9 mouse cellular contexts compared by ENCODE assay signal in the genomic region with DNA sequence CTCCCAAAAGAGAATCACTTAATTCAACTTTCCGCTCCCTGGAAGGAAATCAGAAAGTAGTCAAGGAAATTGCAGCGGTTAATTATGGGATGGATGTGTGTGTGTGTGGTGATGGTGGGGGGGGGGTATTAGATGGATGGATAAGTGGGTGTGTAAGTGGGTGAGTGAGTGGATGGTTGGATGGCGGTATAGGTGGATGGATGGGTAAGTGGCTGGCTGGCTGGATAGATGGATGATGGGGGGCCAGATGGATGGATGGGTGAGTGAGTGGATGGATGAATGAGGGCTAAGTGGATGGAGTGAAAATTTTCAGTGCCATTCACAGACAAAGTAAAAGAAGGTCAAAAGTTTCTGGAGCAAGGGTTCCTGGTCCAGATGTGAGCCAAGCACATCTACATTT. TPM values are rescaled to one million over a fixed set of nuclear protein-coding genes. Genes with fewer than 3 reads are reported as not detected.
DNase-seq lines count a peak whose midpoint lies in the region; ATAC-seq and TF ChIP-seq lines count a peak whose summit lies in the region.
"Had no signal": no experiment of that assay in that cellular context is flagged by ENCODE, and none has a peak within 500 bp of the region (broad histone marks: within the 10 kb centered on the region; RNA-seq: fewer than 3 reads in every experiment).

No protein-coding gene starts in this region.

- H3K27ac ChIP-seq in heart, embryonic 12.5 days (ENCODE audit: poor library complexity, severe bottlenecking), result no peak overlapping the region
- H3K27ac ChIP-seq in hindbrain, embryonic 10.5 days, result peak overlapping the region; percentile 90
- peak overlapping the region; percentile 96 for H3K27ac ChIP-seq in macrophage

- DNase-seq in heart, postnatal 10 days, result no peak
- DNase-seq in G1E (ENCODE audit: low spot score), result no peak
- no peak for DNase-seq in hindbrain, embryonic 10.5 days (ENCODE audit: low spot score)
- no peak for DNase-seq in urinary bladder, postnatal 36 days (ENCODE audit: low spot score in 2 of 2)
- no peak for DNase-seq in left cerebral cortex, postnatal 10 days (ENCODE audit: extremely low spot score in 1 of 2, low spot score in 2 of 2)
- DNase-seq in cerebellum, adult 9-11 months, result no peak

- TF ChIP-seq CTCF in G1E (IDR thresholded peaks at IDR 0.05; ENCODE audit: low read depth, low read length), result no peak

- intact Hi-C loops in heart, postnatal 10 days (cut with DNase I), result no loop called here
- intact Hi-C loops in left cerebral cortex, postnatal 10 days (cut with DNase I), result no loop called here

- H3K4me2 ChIP-seq in heart, embryonic 12.5 days, result peak overlapping the region; percentile 88

- WGBS in heart, embryonic 12.5 days, result 33% methylated on average over 3 of the region's 3 CpGs
- WGBS in hindbrain, embryonic 10.5 days, result 49% methylated on average over 3 of the region's 3 CpGs
- WGBS in macrophage (ENCODE audit: missing documents), result 33% methylated on average over 3 of the region's 3 CpGs

- peak overlapping the region; percentile 90 for H3K9ac ChIP-seq in heart, embryonic 12.5 days

- H3K27me3 ChIP-seq in heart, embryonic 12.5 days (replicated peaks), result no peaks in the 10 kb centered on the region
- peaks cover 56% of the 10 kb centered on the region for H3K27me3 ChIP-seq in G1E (ENCODE audit: insufficient read depth, low read length)
- H3K27me3 ChIP-seq in hindbrain, embryonic 10.5 days (ENCODE audit: insufficient read depth, poor library complexity, severe bottlenecking), result peaks cover 8% of the 10 kb centered on the region; the same call in 1 of the 2 replicates

- ATAC-seq in heart, embryonic 12.5 days (ENCODE audit: insufficient number of reproducible peaks, low FRiP score), result no peak
- ATAC-seq in G1E (ENCODE audit: extremely low read depth, insufficient number of reproducible peaks, low FRiP score, poor library complexity, severe bottlenecking), result no peak

- peaks cover 53% of the 10 kb centered on the region for H3K79me2 ChIP-seq in macrophage (ENCODE audit: inconsistent target)

- H3K4me1 ChIP-seq in heart, embryonic 12.5 days (replicated peaks), result peaks cover 51% of the 10 kb centered on the region
- H3K4me1 ChIP-seq in G1E (ENCODE audit: insufficient read depth, low read depth, low read length), result peaks cover 41% of the 10 kb centered on the region
- H3K4me1 ChIP-seq in hindbrain, embryonic 10.5 days (replicated peaks), result peaks cover 60% of the 10 kb centered on the region

- peak overlapping the region; percentile 83 for H3K4me3 ChIP-seq in heart, embryonic 12.5 days
- H3K4me3 ChIP-seq in G1E (ENCODE audit: low read depth, low read length) (peak overlapping the region; percentile 72; the same call in 1 of the 2 replicates), macrophage (ENCODE audit: inconsistent target) (peak overlapping the region; percentile 86)
- H3K4me3 ChIP-seq in hindbrain, embryonic 10.5 days, result peak overlapping the region; percentile 82

- H3K9me3 ChIP-seq in heart, embryonic 12.5 days (replicated peaks), result no peaks in the 10 kb centered on the region
- no peaks in the 10 kb centered on the region for H3K9me3 ChIP-seq in G1E (replicated peaks)
- no peaks in the 10 kb centered on the region for H3K9me3 ChIP-seq in hindbrain, embryonic 10.5 days

- peaks cover 3% of the 10 kb centered on the region; the same call in 1 of the 2 replicates for H3K36me3 ChIP-seq in heart, embryonic 12.5 days
- H3K36me3 ChIP-seq in G1E (replicated peaks) (peaks cover 7% of the 10 kb centered on the region), macrophage (ENCODE audit: inconsistent target) (peaks cover 9% of the 10 kb centered on the region; the same call in 1 of the 2 replicates)
- no peaks in the 10 kb centered on the region for H3K36me3 ChIP-seq in hindbrain, embryonic 10.5 days

RNA-seq across cellular contexts. Expression of a gene that starts 0.5 kb away (rescaled TPM):
- polyA plus RNA-seq in heart, embryonic 12.5 days (2016; fragmentation: Nextera tagmentation; extraction: Ambion mirVana), result 46.9 and 49.6 TPM in 2 replicates
- total RNA-seq in heart, postnatal 10 days (2021), result 100 to 1,000 TPM in 1 of 2 experiments, 10 to 100 TPM in 1; 97.7 to 104 TPM
- total RNA-seq in G1E (2014; fragmentation: Nextera tagmentation) (0.44 and 2.3 TPM in 2 replicates), G1E (2017) (2.9 and 4.6 TPM in 2 replicates)
- polyA plus RNA-seq in G1E (2012) (0.75 and 0.90 TPM in 2 replicates), macrophage (2018) (144 to 203 TPM (median 190 TPM) in 3 replicates)
- 30.5 and 31.2 TPM in 2 replicates for polyA plus RNA-seq in hindbrain, embryonic 10.5 days (2016; fragmentation: Nextera tagmentation; extraction: Ambion mirVana)
- total RNA-seq in macrophage (2018; cell fraction: chromatin; rRNA removed), result 100 to 1,000 TPM in 14 of 26 experiments, 10 to 100 TPM in 12; 40.1 to 217 (median 115) TPM
- 100 to 1,000 TPM; 112 to 222 (median 172) TPM for total RNA-seq in macrophage (2018; cell fraction: cytosol; rRNA removed)
- total RNA-seq in macrophage (2018; cell fraction: nucleus; rRNA removed), result 100 to 1,000 TPM; 137 to 399 (median 260) TPM
- 10 to 100 TPM; 17.2 to 17.7 TPM for total RNA-seq in left cerebral cortex, postnatal 10 days (2021)

RNA-seq across cellular contexts. Expression of a gene that starts 3.7 kb away (rescaled TPM):
- polyA plus RNA-seq in heart, embryonic 12.5 days (2016; fragmentation: Nextera tagmentation; extraction: Ambion mirVana), result 24.6 and 24.9 TPM in 2 replicates
- total RNA-seq in heart, postnatal 10 days (2021), result 10 to 100 TPM; 47.0 to 49.5 TPM
- total RNA-seq in G1E (2014; fragmentation: Nextera tagmentation) (27.5 and 33.5 TPM in 2 replicates), G1E (2017) (31.5 and 37.2 TPM in 2 replicates)
- polyA plus RNA-seq in G1E (2012) (84.0 and 84.6 TPM in 2 replicates), macrophage (2018) (39.1 to 67.9 TPM (median 59.0 TPM) in 3 replicates)
- polyA plus RNA-seq in hindbrain, embryonic 10.5 days (2016; fragmentation: Nextera tagmentation; extraction: Ambion mirVana), result 11.9 and 14.9 TPM in 2 replicates
- 10 to 100 TPM in 22 of 26 experiments, 1 to 10 TPM in 4; 3.6 to 36.9 (median 22.2) TPM for total RNA-seq in macrophage (2018; cell fraction: chromatin; rRNA removed)
- 10 to 100 TPM; 45.3 to 80.5 (median 62.6) TPM for total RNA-seq in macrophage (2018; cell fraction: cytosol; rRNA removed)
- total RNA-seq in macrophage (2018; cell fraction: nucleus; rRNA removed), result 100 to 1,000 TPM in 6 of 26 experiments, 10 to 100 TPM in 20; 39.2 to 130 (median 80.1) TPM
- total RNA-seq in left cerebral cortex, postnatal 10 days (2021), result 10 to 100 TPM; 26.8 to 28.4 TPM

RNA-seq across cellular contexts. Expression of a gene that starts 32.5 kb away (rescaled TPM):
- polyA plus RNA-seq in heart, embryonic 12.5 days (2016; fragmentation: Nextera tagmentation; extraction: Ambion mirVana), result 121 and 123 TPM in 2 replicates
- 100 to 1,000 TPM; 583 to 610 TPM for total RNA-seq in heart, postnatal 10 days (2021)
- 18.6 and 21.0 TPM in 2 replicates for total RNA-seq in G1E (2014; fragmentation: Nextera tagmentation)
- 14.8 and 18.3 TPM in 2 replicates for total RNA-seq in G1E (2017)
- polyA plus RNA-seq in G1E (2012), result 14.6 and 18.9 TPM in 2 replicates
- polyA plus RNA-seq in hindbrain, embryonic 10.5 days (2016; fragmentation: Nextera tagmentation; extraction: Ambion mirVana), result 43.4 and 52.4 TPM in 2 replicates
- total RNA-seq in macrophage (2018; cell fraction: chromatin; rRNA removed), result 10 to 100 TPM; 11.2 to 44.6 (median 29.1) TPM
- 10 to 100 TPM; 30.0 to 43.9 (median 38.2) TPM for total RNA-seq in macrophage (2018; cell fraction: cytosol; rRNA removed)
- total RNA-seq in macrophage (2018; cell fraction: nucleus; rRNA removed), result 10 to 100 TPM; 17.7 to 45.1 (median 29.2) TPM
- 28.8 to 35.7 TPM (median 29.8 TPM) in 3 replicates for polyA plus RNA-seq in macrophage (2018)
- 100 to 1,000 TPM; 173 to 182 TPM for total RNA-seq in left cerebral cortex, postnatal 10 days (2021)

RNA-seq across cellular contexts. Expression of a gene that starts 48.6 kb away (rescaled TPM):
- 276 and 282 TPM in 2 replicates for polyA plus RNA-seq in heart, embryonic 12.5 days (2016; fragmentation: Nextera tagmentation; extraction: Ambion mirVana)
- 100 to 1,000 TPM; 204 to 360 TPM for total RNA-seq in heart, postnatal 10 days (2021)
- total RNA-seq in G1E (2014; fragmentation: Nextera tagmentation), result not detected in 2 replicates
- total RNA-seq in G1E (2017), result not detected in 2 replicates
- polyA plus RNA-seq in G1E (2012), result not detected in 2 replicates
- 0.29 TPM in 1 of 2 replicates, not detected in the other for polyA plus RNA-seq in hindbrain, embryonic 10.5 days (2016; fragmentation: Nextera tagmentation; extraction: Ambion mirVana)
- not detected for total RNA-seq in macrophage (2018; cell fraction: chromatin; rRNA removed)
- total RNA-seq in macrophage (2018; cell fraction: cytosol; rRNA removed), result not detected
- not detected for total RNA-seq in macrophage (2018; cell fraction: nucleus; rRNA removed)
- polyA plus RNA-seq in macrophage (2018), result not detected in 3 replicates
- total RNA-seq in left cerebral cortex, postnatal 10 days (2021), result not detected
- total RNA-seq: layer of hippocampus, postnatal 25 days had no signal

Comparison
In these comparisons a context has a peak if more than half of its experiments do, and no peak if none do; other contexts are left out.
1. RNA of a gene that starts 0.5 kb away (polyA plus RNA-seq): 144 to 203 TPM in macrophage, 46.9 to 49.6 TPM in heart, embryonic 12.5 days and 30.5 to 31.2 TPM in hindbrain, embryonic 10.5 days; 0.75 to 0.90 TPM in G1E; every median in the first group is over 10 times any median in the second.
2. Peak in every context shown above with its lines, with median percentiles within 50 percentile points of each other: H3K4me3 ChIP-seq.